Mouse (Mus musculus) heart, adult 2 months (tissue): ENCODE data around the gene Fsip2. TPM values are rescaled to one million over a fixed set of nuclear protein-coding genes. Genes with fewer than 3 reads are reported as not detected.

Experiments used
- DNase-seq, 2 experiments: peaks; one replicate each; pipeline ENCODE4 v3.0.0; 2021
- H3K27ac ChIP-seq: fragments of 200-600 bp; 2 replicates; pipeline ENCODE4 v1.8.1; 2022
- H3K27me3 ChIP-seq: fragments of 200-500 bp; 2 replicates; pipeline ENCODE4 v1.6.1; 2012; ENCODE audit warnings: mild to moderate bottlenecking, low read length, inconsistent platforms, mixed read lengths; ENCODE audit not compliant: control insufficient read depth, insufficient read depth
- H3K36me3 ChIP-seq: fragments of 200-500 bp; 2 replicates; pipeline ENCODE4 v1.6.1; 2012; ENCODE audit warnings: low read length, inconsistent platforms; ENCODE audit not compliant: control insufficient read depth, insufficient read depth
- H3K4me1 ChIP-seq: fragments of 200-500 bp; 2 replicates; pipeline ENCODE4 v1.6.1; 2011; ENCODE audit warnings: low read length; ENCODE audit not compliant: control insufficient read depth, insufficient read depth
- H3K4me3 ChIP-seq: fragments of 200-600 bp; 2 replicates; pipeline ENCODE4 v1.8.1; 2022
- H3K79me2 ChIP-seq: fragments of 200-500 bp; replicated peaks from 2 replicates; pipeline ENCODE4 v1.6.1; 2012; ENCODE audit warnings: mild to moderate bottlenecking, inconsistent platforms, low read length, moderate library complexity, mixed read lengths; ENCODE audit not compliant: control insufficient read depth, insufficient read depth
- H3K9ac ChIP-seq: fragments of 200-500 bp; 2 replicates; pipeline ENCODE4 v1.6.1; 2012; ENCODE audit warnings: low read depth, mild to moderate bottlenecking, control low read depth, inconsistent platforms, low read length, mixed read lengths
- CTCF ChIP-seq: fragments of 200-600 bp; IDR thresholded peaks from 2 replicates; pipeline ENCODE4 v1.8.1; 2022; ENCODE audit warnings: antibody characterized with exemption, mild to moderate bottlenecking, moderate library complexity
- EP300 ChIP-seq: fragments of 200-500 bp; IDR thresholded peaks from 2 replicates; pipeline ENCODE4 v1.6.1; 2011; ENCODE audit warnings: low read depth, low read length, control low read depth; ENCODE audit not compliant: insufficient read depth
- POLR2A ChIP-seq: fragments of 200-500 bp; IDR thresholded peaks from 2 replicates; pipeline ENCODE4 v1.6.1; 2011; ENCODE audit warnings: mild to moderate bottlenecking, low read depth, low read length, control low read depth; ENCODE audit not compliant: insufficient read depth
- WGBS: fragments of 180-500 bp; shearing (Covaris S2); methylation state at CpG from one replicate; pipeline ENCODE4 v1.1.7; 2018; 5-methylcytosine and 5-hydroxymethylcytosine counted together
- intact Hi-C: fragments of 180-260 bp; cut with DNase I; formaldehyde crosslinking; loops from one replicate; pipeline ENCODE4 v1.15.1; 2025
- long read RNA-seq: library from polyadenylated mRNA; stranded (forward); transcript quantifications from one replicate; pipeline ENCODE4 v2.0.0, GENCODE M21; 2021
- polyA plus RNA-seq: library from polyadenylated mRNA; depleted of rRNA; stranded (reverse); fragments of >200 nt; gene quantifications from 2 replicates; pipeline ENCODE4 v1.2.3, GENCODE M21; 2012; rRNA removed
- total RNA-seq, 2 experiments: library from RNA; stranded (reverse); gene quantifications; 2 replicates each; pipeline ENCODE4 v1.2.3; 2021

The Fsip2 gene
- total RNA-seq (not detected), polyA plus RNA-seq (not detected in 2 replicates)
- long read RNA-seq: 0 reads

GRCm38 (mm10) chr2:82943472-82943871 lies at the start of gene Fsip2:
Gene Fsip2 (plus strand): TSS chr2:82943634.
- H3K4me1 ChIP-seq: no peaks in the 10 kb centered on the region
- intact Hi-C loops: no loop called here
- no peaks in the 10 kb centered on the region for H3K36me3 ChIP-seq
- TF ChIP-seq CTCF: no peak
- no peak for TF ChIP-seq POLR2A
- no peak for TF ChIP-seq EP300
- no peak within 1 kb of the TSS for H3K9ac ChIP-seq
- DNase-seq: no peak
- WGBS: 89% methylated on average over 17 of the region's 17 CpGs
- no peak within 1 kb of the TSS for H3K27ac ChIP-seq
- H3K4me3 ChIP-seq: no peak within 1 kb of the TSS
- no peaks in the 10 kb centered on the region for H3K79me2 ChIP-seq
- H3K27me3 ChIP-seq: no peaks in the 10 kb centered on the region

GRCm38 (mm10) chr2:82963443-82963842 lies 20.0 kb downstream of the Fsip2 start:
- no peaks in the 10 kb centered on the region for H3K4me1 ChIP-seq
- no peaks in the 10 kb centered on the region for H3K79me2 ChIP-seq
- WGBS: 78% methylated on average over 3 of the region's 3 CpGs
- TF ChIP-seq POLR2A (no peak), EP300 (no peak), CTCF (no peak)
- no peaks in the 10 kb centered on the region for H3K27me3 ChIP-seq
- H3K4me3 ChIP-seq: no peak overlapping the region
- H3K36me3 ChIP-seq: no peaks in the 10 kb centered on the region
- intact Hi-C loops: no loop called here
- no peak for DNase-seq
- H3K27ac ChIP-seq: no peak overlapping the region
- H3K9ac ChIP-seq: no peak overlapping the region

DNA sequence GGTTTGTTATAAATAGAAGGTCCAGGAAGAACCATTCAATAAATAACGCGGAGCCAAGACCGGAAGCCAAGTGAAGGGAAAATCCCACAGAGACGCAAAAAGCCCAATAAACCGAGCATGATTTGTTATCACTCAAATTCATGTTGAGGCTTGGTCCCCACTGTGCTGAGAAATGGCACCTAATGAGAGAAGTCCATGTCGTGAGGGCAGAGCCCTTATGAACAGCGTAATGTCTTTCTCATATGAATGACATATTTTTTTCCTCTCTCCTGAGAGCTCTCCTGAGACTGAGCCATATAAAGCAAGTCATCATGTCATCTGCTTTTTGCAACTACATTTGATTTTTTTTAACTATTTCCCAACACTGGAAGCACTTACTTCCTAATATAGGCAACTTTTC lies 82.4 kb downstream of the Fsip2 start:
- 49% methylated on average over 7 of the region's 7 CpGs for WGBS
- H3K27ac ChIP-seq: no peak overlapping the region
- no peaks in the 10 kb centered on the region for H3K27me3 ChIP-seq
- no peak for DNase-seq
- no peak overlapping the region for H3K9ac ChIP-seq
- no peak overlapping the region for H3K4me3 ChIP-seq
- TF ChIP-seq POLR2A (no peak), CTCF (no peak), EP300 (no peak)
- H3K36me3 ChIP-seq: no peaks in the 10 kb centered on the region
- H3K79me2 ChIP-seq: no peaks in the 10 kb centered on the region
- H3K4me1 ChIP-seq: no peaks in the 10 kb centered on the region
- intact Hi-C loops: no loop called here

- no peak overlapping the region for H3K9ac ChIP-seq
- TF ChIP-seq POLR2A (no peak), EP300 (no peak), CTCF (no peak)
- no peaks in the 10 kb centered on the region for H3K36me3 ChIP-seq
- 64% methylated on average over 5 of the region's 5 CpGs for WGBS
- intact Hi-C loops: no loop called here
- no peak for DNase-seq
- no peaks in the 10 kb centered on the region for H3K4me1 ChIP-seq
- H3K27ac ChIP-seq: no peak overlapping the region
- no peaks in the 10 kb centered on the region for H3K79me2 ChIP-seq
- no peaks in the 10 kb centered on the region for H3K27me3 ChIP-seq
- no peak overlapping the region for H3K4me3 ChIP-seq
Observed at GRCm38 (mm10) chr2:83052914-83053690, 109.7 kb downstream of the Fsip2 start.
